Mouse (Mus musculus): ENCODE data around the gene Hist1h2bm. TPM values are rescaled to one million over a fixed set of nuclear protein-coding genes. Genes with fewer than 3 reads are reported as not detected.
"Not testable (repeated sequence)": the region's sequence is repeated elsewhere in the genome, so short reads cannot be mapped to it uniquely, and the experiment has no call there.

The Hist1h2bm gene
- polyA plus RNA-seq, 1 experiment, result 0.70 TPM

DNA sequence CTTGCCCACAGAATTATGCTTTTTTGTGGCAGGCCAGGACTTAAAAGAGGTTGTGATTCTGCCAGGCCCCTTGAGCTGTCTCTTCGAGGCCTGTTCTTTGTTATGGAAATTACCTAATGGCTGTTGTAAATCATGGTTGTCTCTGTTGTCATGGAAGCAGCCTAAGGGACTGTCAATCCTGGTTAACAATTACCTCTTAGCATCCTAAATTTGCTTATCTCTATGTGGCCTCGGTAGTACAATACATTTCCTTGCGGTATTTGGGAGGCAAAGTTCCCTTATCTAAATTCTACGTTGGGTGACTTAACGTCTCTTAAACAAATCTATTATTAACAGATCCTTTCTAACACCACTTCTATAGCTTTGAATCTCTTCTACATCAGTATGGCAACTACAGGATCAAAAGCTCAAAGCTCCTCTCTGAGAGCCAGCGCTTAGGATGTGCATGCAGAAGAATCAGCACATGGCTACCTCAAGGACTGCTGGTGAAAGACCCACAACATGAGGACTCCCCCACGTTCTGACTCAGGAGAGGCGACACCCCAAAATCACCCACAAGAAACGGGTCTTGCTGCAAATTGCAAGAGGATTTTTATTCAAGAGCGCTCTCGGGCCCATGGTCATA, 6.2 kb downstream of the Hist1h2bm start:
- TF ChIP-seq POLR2A (IDR thresholded peaks at IDR 0.05; ENCODE audit: borderline replicate concordance, extremely low read depth, low read depth, low read length) (no peak), CTCF (IDR thresholded peaks at IDR 0.05; ENCODE audit: insufficient read depth, low read length) (no peak)
- no peaks in the 10 kb centered on the region for H3K4me1 ChIP-seq (ENCODE audit: control insufficient read depth, insufficient read depth, low read length)
- 57% methylated on average over 11 of the region's 11 CpGs for WGBS
- DNase-seq, result no peak
- no peak overlapping the region for H3K4me3 ChIP-seq (replicated peaks; ENCODE audit: extremely low read depth, low read depth, low read length)

DNA sequence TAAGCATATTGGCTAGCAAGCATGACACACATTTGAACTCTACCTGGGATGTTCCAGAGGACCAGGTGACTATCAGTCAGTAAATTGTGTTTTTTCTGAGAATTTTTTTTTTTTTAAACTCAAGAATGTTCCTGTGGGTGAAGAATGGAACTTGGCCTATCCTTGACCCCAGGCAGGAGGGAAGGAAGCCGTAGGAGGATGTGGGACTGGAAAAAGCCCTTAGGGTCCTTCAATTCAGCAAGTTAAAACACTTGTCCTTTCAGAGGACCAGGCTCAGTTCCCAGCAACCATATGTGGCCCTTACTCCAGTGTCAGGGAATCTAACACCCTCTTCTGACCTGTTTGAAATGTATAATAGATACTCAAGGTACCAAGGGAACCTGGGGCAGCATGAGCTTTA, 7.7 kb downstream of the Hist1h2bm start:
- no peaks in the 10 kb centered on the region for H3K4me1 ChIP-seq (ENCODE audit: control insufficient read depth, insufficient read depth, low read length)
- WGBS, result 65% methylated on average over 1 of the region's 1 CpGs
- TF ChIP-seq POLR2A (IDR thresholded peaks at IDR 0.05; ENCODE audit: borderline replicate concordance, extremely low read depth, low read depth, low read length), result no peak
- no peak for TF ChIP-seq CTCF (IDR thresholded peaks at IDR 0.05; ENCODE audit: insufficient read depth, low read length)
- no peak overlapping the region for H3K4me3 ChIP-seq (replicated peaks; ENCODE audit: extremely low read depth, low read depth, low read length)
- no peak for DNase-seq

- WGBS, result 85% methylated on average over 5 of the region's 5 CpGs
- DNase-seq, result no peak
- H3K4me1 ChIP-seq (ENCODE audit: control insufficient read depth, insufficient read depth, low read length), result no peaks in the 10 kb centered on the region
- TF ChIP-seq POLR2A (IDR thresholded peaks at IDR 0.05; ENCODE audit: borderline replicate concordance, extremely low read depth, low read depth, low read length) (no peak), CTCF (IDR thresholded peaks at IDR 0.05; ENCODE audit: insufficient read depth, low read length) (no peak)
- no peak overlapping the region for H3K4me3 ChIP-seq (replicated peaks; ENCODE audit: extremely low read depth, low read depth, low read length)
Measured at GRCm38 (mm10) chr13:21733466-21733865, 11.6 kb downstream of the Hist1h2bm start.

- no peaks in the 10 kb centered on the region for H3K4me1 ChIP-seq (ENCODE audit: control insufficient read depth, insufficient read depth, low read length)
- TF ChIP-seq CTCF (IDR thresholded peaks at IDR 0.05; ENCODE audit: insufficient read depth, low read length) (peak; percentile 84), POLR2A (IDR thresholded peaks at IDR 0.05; ENCODE audit: borderline replicate concordance, extremely low read depth, low read depth, low read length) (no peak)
- peak; percentile 61 for DNase-seq
- under 1% methylated on average over 21 of the region's 21 CpGs for WGBS
- peak overlapping the region; percentile 57 for H3K4me3 ChIP-seq (replicated peaks; ENCODE audit: extremely low read depth, low read depth, low read length)
Measured at GRCm38 (mm10) chr13:21734010-21734905, 12.4 kb downstream of the Hist1h2bm start.

GRCm38 (mm10) chr13:21734906-21735767, 13.3 kb downstream of the Hist1h2bm start, which contains the start of gene Hist1h4j:
TSS of gene Hist1h4j (plus strand) at chr13:21735064.
- peak within 1 kb of the TSS; percentile 57 for H3K4me3 ChIP-seq (replicated peaks; ENCODE audit: extremely low read depth, low read depth, low read length)
- TF ChIP-seq POLR2A (IDR thresholded peaks at IDR 0.05; ENCODE audit: borderline replicate concordance, extremely low read depth, low read depth, low read length), result peak; percentile 74; the same call in 1 of the 2 replicates
- peak; percentile 56 for DNase-seq
- H3K4me1 ChIP-seq (ENCODE audit: control insufficient read depth, insufficient read depth, low read length), result not testable (repeated sequence)
- WGBS, result under 1% methylated on average over 48 of the region's 56 CpGs

DNA sequence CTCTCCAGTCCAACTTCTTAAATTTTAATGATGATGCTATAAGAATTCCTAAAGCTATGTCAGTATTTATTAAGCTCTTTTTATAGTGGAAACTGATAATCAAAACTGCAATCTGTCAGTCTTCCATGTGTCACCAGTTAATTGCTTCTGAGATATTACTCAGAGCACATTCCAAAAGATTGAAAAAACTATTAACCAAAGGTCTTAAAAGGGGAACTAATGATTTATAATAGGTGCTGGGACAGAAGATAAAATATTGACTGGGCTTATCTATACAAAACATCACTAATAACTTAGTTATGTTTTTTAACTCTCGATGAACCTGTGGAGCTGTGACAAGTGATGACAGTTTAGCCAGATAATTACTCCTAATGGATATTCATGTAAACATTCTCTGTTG, 23.2 kb downstream of the Hist1h2bm start:
- Histone ChIP-seq H3K4me1 (ENCODE audit: control insufficient read depth, insufficient read depth, low read length) (peaks cover 5% of the 10 kb centered on the region; the same call in 1 of the 2 replicates), H3K4me3 (replicated peaks; ENCODE audit: extremely low read depth, low read depth, low read length) (no peak overlapping the region)
- no peak for TF ChIP-seq CTCF (IDR thresholded peaks at IDR 0.05; ENCODE audit: insufficient read depth, low read length)
- TF ChIP-seq POLR2A (IDR thresholded peaks at IDR 0.05; ENCODE audit: borderline replicate concordance, extremely low read depth, low read depth, low read length), result no peak
- WGBS, result 66% methylated on average over 1 of the region's 1 CpGs
- no peak for DNase-seq

DNA sequence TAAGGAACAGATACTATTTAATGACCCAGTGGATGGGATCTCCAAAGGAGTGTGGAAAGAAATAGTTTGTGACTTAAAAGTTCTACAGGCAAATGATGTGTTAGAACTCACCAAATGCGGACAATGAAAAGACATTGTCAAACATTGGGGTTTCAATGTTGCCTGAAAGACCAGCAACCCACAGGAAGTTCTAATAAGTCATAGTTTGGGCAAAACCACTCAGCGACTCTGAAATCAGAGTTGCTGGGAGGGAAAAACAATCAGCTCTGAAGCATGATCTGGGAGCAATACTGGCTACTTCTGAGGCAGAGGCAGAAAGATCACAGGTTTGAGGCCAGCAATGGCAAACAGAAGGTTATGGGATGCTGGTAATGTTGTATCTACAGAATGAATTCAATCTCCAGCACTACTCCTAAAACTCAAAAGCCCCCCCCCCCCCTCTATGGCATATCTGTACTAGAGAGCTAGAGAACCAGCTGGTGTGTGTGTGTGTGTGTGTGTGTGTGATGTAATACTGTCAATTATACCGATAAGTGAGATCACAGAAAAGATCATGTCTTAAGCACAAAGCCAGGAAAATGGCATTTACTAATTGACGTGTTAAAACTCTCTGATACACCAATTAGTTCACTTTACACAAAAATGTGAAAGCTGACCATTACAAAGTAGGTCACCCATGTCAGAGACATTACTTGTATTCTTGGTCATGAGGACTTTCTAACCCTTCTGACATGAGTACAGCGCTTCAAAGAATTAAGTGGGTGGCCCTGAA, 27.7 kb downstream of the Hist1h2bm start:
- WGBS, result 9% methylated on average over 5 of the region's 5 CpGs
- H3K4me1 ChIP-seq (ENCODE audit: control insufficient read depth, insufficient read depth, low read length), result peaks cover 7% of the 10 kb centered on the region
- H3K4me3 ChIP-seq (replicated peaks; ENCODE audit: extremely low read depth, low read depth, low read length), result peak overlapping the region; percentile 41
- no peak for DNase-seq
- TF ChIP-seq POLR2A (IDR thresholded peaks at IDR 0.05; ENCODE audit: borderline replicate concordance, extremely low read depth, low read depth, low read length) (no peak), CTCF (IDR thresholded peaks at IDR 0.05; ENCODE audit: insufficient read depth, low read length) (no peak)

DNA sequence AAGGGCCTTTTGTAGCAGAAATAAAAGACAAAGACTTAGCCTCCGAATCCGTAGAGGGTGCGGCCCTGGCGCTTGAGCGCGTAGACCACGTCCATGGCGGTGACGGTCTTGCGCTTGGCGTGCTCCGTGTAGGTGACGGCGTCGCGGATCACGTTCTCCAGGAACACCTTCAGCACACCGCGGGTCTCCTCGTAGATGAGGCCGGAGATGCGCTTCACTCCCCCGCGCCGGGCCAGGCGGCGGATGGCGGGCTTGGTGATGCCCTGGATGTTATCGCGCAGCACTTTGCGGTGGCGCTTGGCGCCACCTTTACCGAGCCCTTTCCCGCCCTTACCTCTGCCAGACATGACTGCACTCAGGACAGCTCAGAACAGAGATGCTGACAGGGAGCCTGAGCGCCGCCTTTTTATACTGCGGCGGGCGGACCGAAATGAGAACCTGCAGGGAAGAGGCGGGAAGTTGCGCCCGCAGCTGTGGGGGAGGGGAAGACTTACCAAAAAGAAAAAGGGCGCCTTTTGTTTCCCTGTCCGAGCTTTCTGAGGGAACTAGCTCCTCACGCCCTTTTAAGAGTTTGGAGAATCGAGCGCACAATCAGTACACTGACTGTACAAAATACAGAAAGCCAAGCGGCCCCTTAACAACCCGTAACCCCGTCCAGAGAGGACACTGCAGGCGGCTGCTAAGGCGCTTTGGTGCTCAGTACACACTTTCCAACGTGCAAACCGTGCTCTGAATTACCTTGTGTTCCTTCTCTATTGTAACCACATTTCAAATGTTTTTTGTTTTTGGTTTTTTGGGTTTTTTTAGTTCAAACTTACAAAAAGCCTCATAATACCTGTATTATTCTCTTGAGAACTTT, 28.5 kb downstream of the Hist1h2bm start, which contains the start of gene Hist1h4k:
Gene Hist1h4k, minus strand, starts transcription at position 347 of the 859 bp plus-strand sequence.
- TF ChIP-seq POLR2A (IDR thresholded peaks at IDR 0.05; ENCODE audit: borderline replicate concordance, extremely low read depth, low read depth, low read length), result peak; percentile 79; the same call in 1 of the 2 replicates
- DNase-seq, result peak; percentile 81
- not testable (repeated sequence) for H3K4me1 ChIP-seq (ENCODE audit: control insufficient read depth, insufficient read depth, low read length)
- H3K4me3 ChIP-seq (replicated peaks; ENCODE audit: extremely low read depth, low read depth, low read length), result peak within 1 kb of the TSS; percentile 48
- under 1% methylated on average over 40 of the region's 56 CpGs for WGBS
